Mouse (Mus musculus) forebrain, embryonic 10.5 days (tissue): Measurements from ENCODE around the gene H2afx. TPM values are rescaled to one million over a fixed set of nuclear protein-coding genes. Genes with fewer than 3 reads are reported as not detected.

ENCODE experiments used
- DNase-seq: peaks from one replicate; pipeline ENCODE4 v3.0.0-alpha.2; 2017; ENCODE audit warnings: low spot score; ENCODE audit errors: extremely low spot score
- H3K27ac ChIP-seq: fragments of 300-500 bp; sonication (generic); 2 replicates; pipeline ENCODE4 v1.5.1; 2016; ENCODE audit warnings: mild to moderate bottlenecking
- H3K27me3 ChIP-seq: fragments of 300-500 bp; sonication (generic); 2 replicates; pipeline ENCODE4 v1.6.1; 2016; ENCODE audit warnings: mild to moderate bottlenecking; ENCODE audit not compliant: poor library complexity, severe bottlenecking
- H3K36me3 ChIP-seq: fragments of 300-500 bp; sonication (generic); replicated peaks from 2 replicates; pipeline ENCODE4 v1.6.1; 2016; ENCODE audit warnings: mild to moderate bottlenecking, moderate library complexity
- H3K4me1 ChIP-seq: fragments of 300-500 bp; sonication (generic); 2 replicates; pipeline ENCODE4 v1.6.1; 2016
- H3K4me3 ChIP-seq: fragments of 300-500 bp; sonication (generic); 2 replicates; pipeline ENCODE4 v1.5.1; 2016; ENCODE audit warnings: mild to moderate bottlenecking, moderate library complexity
- H3K9me3 ChIP-seq: fragments of 300-500 bp; sonication (generic); 2 replicates; pipeline ENCODE4 v1.6.1; 2016; ENCODE audit warnings: mild to moderate bottlenecking, moderate library complexity
- WGBS: fragments of 180-500 bp; shearing (Covaris S2); methylation state at CpG from one replicate; pipeline ENCODE4 v1.1.7; 2016; 5-methylcytosine and 5-hydroxymethylcytosine counted together
- polyA plus RNA-seq: library from polyadenylated mRNA; unstranded; fragments of >200 nt; fragmentation: Nextera tagmentation; extraction: Ambion mirVana; gene quantifications from 2 replicates; pipeline ENCODE4 v1.2.1, GENCODE M21; 2016

Gene H2afx
- polyA plus RNA-seq, 1 experiment from 2014 or later = 524 TPM

- H3K27me3 ChIP-seq = peaks cover 31% of the 10 kb centered on the region
- H3K9me3 ChIP-seq = no peaks in the 10 kb centered on the region
- peaks cover 31% of the 10 kb centered on the region for H3K36me3 ChIP-seq
- H3K4me3 ChIP-seq = no peak overlapping the region
- peaks cover 41% of the 10 kb centered on the region for H3K4me1 ChIP-seq
- no peak for DNase-seq
- WGBS = 66% methylated on average over 3 of the region's 3 CpGs
- no peak overlapping the region for H3K27ac ChIP-seq
These were observed 24.7 kb upstream of the H2afx start for GRCm38 (mm10) chr9:44309756-44310155.

GRCm38 (mm10) chr9:44310750-44311135, 23.8 kb upstream of the H2afx start:
- Histone ChIP-seq H3K27ac (peak overlapping the region; percentile 75), H3K27me3 (peaks cover 31% of the 10 kb centered on the region), H3K4me3 (peak overlapping the region; percentile 34), H3K36me3 (peaks cover 40% of the 10 kb centered on the region), H3K9me3 (no peaks in the 10 kb centered on the region), H3K4me1 (peaks cover 37% of the 10 kb centered on the region)
- WGBS = 17% methylated on average over 10 of the region's 10 CpGs
- no peak for DNase-seq

GRCm38 (mm10) chr9:44311136-44312134, 23.1 kb upstream of the H2afx start:
- Histone ChIP-seq H3K4me3 (peak overlapping the region; percentile 34), H3K36me3 (peaks cover 47% of the 10 kb centered on the region), H3K27me3 (peaks cover 31% of the 10 kb centered on the region), H3K27ac (peak overlapping the region; percentile 75), H3K9me3 (no peaks in the 10 kb centered on the region), H3K4me1 (peaks cover 34% of the 10 kb centered on the region)
- DNase-seq = peak; percentile 47
- 5% methylated on average over 27 of the region's 27 CpGs for WGBS

GRCm38 (mm10) chr9:44313476-44314256, 20.8 kb upstream of the H2afx start:
- 81% methylated on average over 19 of the region's 19 CpGs for WGBS
- Histone ChIP-seq H3K9me3 (no peaks in the 10 kb centered on the region), H3K27ac (no peak overlapping the region), H3K4me3 (no peak overlapping the region), H3K4me1 (peaks cover 55% of the 10 kb centered on the region), H3K27me3 (peaks cover 36% of the 10 kb centered on the region), H3K36me3 (peaks cover 58% of the 10 kb centered on the region)
- DNase-seq = no peak

- peaks cover 58% of the 10 kb centered on the region for H3K36me3 ChIP-seq
- 66% methylated on average over 4 of the region's 4 CpGs for WGBS
- no peak for DNase-seq
These were observed 20.3 kb upstream of the H2afx start for GRCm38 (mm10) chr9:44314257-44314547.

GRCm38 (mm10) chr9:44314910-44315309, 19.6 kb upstream of the H2afx start:
- peaks cover 39% of the 10 kb centered on the region for H3K27me3 ChIP-seq
- H3K36me3 ChIP-seq = peaks cover 58% of the 10 kb centered on the region
- no peak for DNase-seq
- no peak overlapping the region for H3K27ac ChIP-seq
- WGBS = 93% methylated on average over 18 of the region's 18 CpGs
- peaks cover 64% of the 10 kb centered on the region for H3K4me1 ChIP-seq
- no peaks in the 10 kb centered on the region for H3K9me3 ChIP-seq
- H3K4me3 ChIP-seq = no peak overlapping the region

More at GRCm38 (mm10) chr9:44314257-44314547, 20.3 kb upstream of the H2afx start:
- H3K27me3 ChIP-seq = peaks cover 39% of the 10 kb centered on the region
- H3K4me1 ChIP-seq = peaks cover 60% of the 10 kb centered on the region
- H3K27ac ChIP-seq = no peak overlapping the region
- no peaks in the 10 kb centered on the region for H3K9me3 ChIP-seq
- H3K4me3 ChIP-seq = no peak overlapping the region

GRCm38 (mm10) chr9:44317452-44317851, 17.0 kb upstream of the H2afx start:
- peaks cover 50% of the 10 kb centered on the region for H3K36me3 ChIP-seq
- no peak for DNase-seq
- 63% methylated on average over 4 of the region's 4 CpGs for WGBS

GRCm38 (mm10) chr9:44318076-44318825, 16.2 kb upstream of the H2afx start:
- Histone ChIP-seq H3K9me3 (no peaks in the 10 kb centered on the region), H3K4me3 (peak overlapping the region; percentile 91), H3K27ac (no peak overlapping the region), H3K4me1 (peaks cover 48% of the 10 kb centered on the region), H3K27me3 (0 out of 2 replicates have a peak, but pooled peaks cover 17% of the 10 kb centered on the region), H3K36me3 (peaks cover 42% of the 10 kb centered on the region)
- WGBS = 52% methylated on average over 5 of the region's 5 CpGs
- DNase-seq = no peak

More at GRCm38 (mm10) chr9:44317452-44317851, 17.0 kb upstream of the H2afx start:
- Histone ChIP-seq H3K4me3 (no peak overlapping the region), H3K4me1 (peaks cover 49% of the 10 kb centered on the region), H3K27me3 (peaks cover 25% of the 10 kb centered on the region), H3K27ac (no peak overlapping the region), H3K9me3 (no peaks in the 10 kb centered on the region)

- H3K9me3 ChIP-seq = no peaks in the 10 kb centered on the region
- 31% methylated on average over 3 of the region's 3 CpGs for WGBS
- peak overlapping the region; percentile 91 for H3K4me3 ChIP-seq
- peaks cover 48% of the 10 kb centered on the region for H3K4me1 ChIP-seq
- H3K27me3 ChIP-seq = 0 out of 2 replicates have a peak, but pooled peaks cover 12% of the 10 kb centered on the region
- H3K36me3 ChIP-seq = peaks cover 37% of the 10 kb centered on the region
- no peak overlapping the region for H3K27ac ChIP-seq
- DNase-seq = no peak
These were observed 15.7 kb upstream of the H2afx start for GRCm38 (mm10) chr9:44318826-44319095.

- WGBS = 2% methylated on average over 37 of the region's 37 CpGs
- peaks cover 44% of the 10 kb centered on the region for H3K4me1 ChIP-seq
- 0 out of 2 replicates have a peak, but pooled peaks cover 8% of the 10 kb centered on the region for H3K27me3 ChIP-seq
- H3K4me3 ChIP-seq = peak overlapping the region; percentile 91
- peaks cover 32% of the 10 kb centered on the region for H3K36me3 ChIP-seq
- H3K27ac ChIP-seq = peak overlapping the region; percentile 84
- DNase-seq = peak; percentile 35
- no peaks in the 10 kb centered on the region for H3K9me3 ChIP-seq
These were observed 15.2 kb upstream of the H2afx start for GRCm38 (mm10) chr9:44319105-44319886.

- 0 out of 2 replicates have a peak, but pooled peaks cover 8% of the 10 kb centered on the region for H3K27me3 ChIP-seq
- H3K9me3 ChIP-seq = no peaks in the 10 kb centered on the region
- peak within 1 kb of the TSS; percentile 84 for H3K27ac ChIP-seq
- DNase-seq = peak; percentile 93
- H3K4me1 ChIP-seq = peaks cover 48% of the 10 kb centered on the region
- H3K36me3 ChIP-seq = peaks cover 23% of the 10 kb centered on the region
- peak within 1 kb of the TSS; percentile 91 for H3K4me3 ChIP-seq
- WGBS = under 1% methylated on average over 67 of the region's 67 CpGs
These were observed 14.4 kb upstream of the H2afx start, which contains the start of gene C2cd2l for GRCm38 (mm10) chr9:44319887-44320798. C2cd2l (minus strand) TSS chr9:44320285.
